In the genomic region with DNA sequence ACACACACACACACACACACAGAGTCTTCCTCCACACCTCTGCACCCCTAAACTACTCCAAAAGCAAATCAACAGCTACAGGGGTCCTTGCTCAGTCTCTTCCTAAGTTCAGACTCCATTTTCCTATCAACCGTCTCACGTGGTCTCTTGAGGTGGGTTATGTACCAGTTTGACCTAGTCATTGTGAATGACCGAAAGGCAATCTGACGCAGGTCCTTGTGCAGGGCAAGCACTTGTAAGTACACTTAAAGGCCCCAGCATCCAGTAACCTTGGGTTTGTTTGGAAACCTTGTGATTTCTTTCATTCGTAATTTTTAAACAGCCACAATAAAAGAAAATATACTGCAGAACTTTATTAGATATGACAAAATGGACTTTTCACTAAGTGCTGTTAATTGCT, we compare ENCODE assay signal across 25 mouse cellular contexts.
"Had no signal": no experiment of that assay in that cellular context is flagged by ENCODE, and none has a peak within 500 bp of the region (broad histone marks: within the 10 kb centered on the region; RNA-seq: fewer than 3 reads in every experiment).

No protein-coding gene starts in this region.

- DNase-seq: forebrain, postnatal 0 days; gastrocnemius, postnatal 14 days; gastrocnemius, postnatal 36 days; heart, adult 18-20 months; heart, postnatal 14 days; heart, postnatal 36 days; kidney, adult 11 months; kidney, adult 2 months; kidney, adult 9 months; kidney, postnatal 14 days; kidney, postnatal 36 days; layer of hippocampus, adult 9-11 months; layer of hippocampus, postnatal 36 days; left cerebral cortex, postnatal 4 days had no signal

- H3K4me3 ChIP-seq: forebrain, embryonic 15.5 days; heart, embryonic 13.5 days; heart, embryonic 15.5 days; hindbrain, embryonic 13.5 days; hindbrain, embryonic 15.5 days; kidney, embryonic 15.5 days; limb, embryonic 13.5 days had no signal

- H3K36me3 ChIP-seq: forebrain, embryonic 15.5 days; heart, embryonic 15.5 days; hindbrain, embryonic 15.5 days had no signal

- H3K27ac ChIP-seq: forebrain, embryonic 15.5 days; heart, embryonic 13.5 days; heart, embryonic 15.5 days; hindbrain, embryonic 13.5 days; hindbrain, embryonic 15.5 days; hindbrain, postnatal 0 days; kidney, embryonic 15.5 days; kidney, postnatal 0 days; limb, embryonic 13.5 days had no signal

- ATAC-seq: forebrain, embryonic 15.5 days; forebrain, postnatal 0 days; hindbrain, postnatal 0 days; intestine, embryonic 16.5 days had no signal

- H3K9me3 ChIP-seq: forebrain, embryonic 15.5 days; heart, embryonic 13.5 days; heart, embryonic 15.5 days; hindbrain, embryonic 13.5 days; hindbrain, embryonic 15.5 days; kidney, embryonic 15.5 days; limb, embryonic 13.5 days had no signal

- H3K27me3 ChIP-seq: forebrain, embryonic 15.5 days; heart, embryonic 13.5 days; heart, embryonic 15.5 days; hindbrain, embryonic 13.5 days; hindbrain, embryonic 15.5 days; kidney, embryonic 15.5 days; limb, embryonic 13.5 days had no signal

- H3K4me2 ChIP-seq: forebrain, embryonic 15.5 days; heart, embryonic 11.5 days; heart, embryonic 13.5 days; heart, embryonic 15.5 days; hindbrain, embryonic 13.5 days; hindbrain, embryonic 15.5 days; kidney, embryonic 15.5 days; limb, embryonic 13.5 days had no signal

- H3K9ac ChIP-seq: forebrain, embryonic 15.5 days; forebrain, postnatal 0 days; heart, embryonic 13.5 days; heart, embryonic 15.5 days; hindbrain, embryonic 13.5 days; hindbrain, embryonic 15.5 days; kidney, embryonic 15.5 days; limb, embryonic 13.5 days had no signal
